Mouse (Mus musculus) small intestine, adult 2 months (tissue): ENCODE results near the gene Gm7970. TPM values are rescaled to one million over a fixed set of nuclear protein-coding genes. Genes with fewer than 3 reads are reported as not detected.
"Not testable (repeated sequence)": the region's sequence is repeated elsewhere in the genome, so short reads cannot be mapped to it uniquely, and the experiment has no call there.

Source experiments
- H3K27ac ChIP-seq: fragments of 200-500 bp; 2 replicates; pipeline ENCODE4 v1.5.1; 2012; ENCODE audit warnings: low read depth, low read length, control low read depth, inconsistent platforms; ENCODE audit not compliant: insufficient read depth
- H3K27me3 ChIP-seq: fragments of 200-500 bp; 2 replicates; pipeline ENCODE4 v1.6.1; 2012; ENCODE audit warnings: mild to moderate bottlenecking, moderate library complexity, low read length, inconsistent platforms; ENCODE audit not compliant: control insufficient read depth, insufficient read depth
- H3K36me3 ChIP-seq: fragments of 200-500 bp; 2 replicates; pipeline ENCODE4 v1.6.1; 2012; ENCODE audit warnings: mild to moderate bottlenecking, low read length, control low read depth, inconsistent platforms; ENCODE audit not compliant: control insufficient read depth, insufficient read depth
- H3K4me1 ChIP-seq: fragments of 200-500 bp; 2 replicates; pipeline ENCODE4 v1.6.1; 2012; ENCODE audit warnings: low read length, inconsistent platforms, mixed read lengths; ENCODE audit not compliant: control insufficient read depth, insufficient read depth, insufficient read length
- H3K4me3 ChIP-seq: fragments of 200-500 bp; 2 replicates; pipeline ENCODE4 v1.5.1; 2012; ENCODE audit warnings: low read depth, mild to moderate bottlenecking, control low read depth, inconsistent platforms, low read length, moderate library complexity
- WGBS: fragments of 180-500 bp; shearing (Covaris S2); methylation state at CpG from one replicate; pipeline ENCODE4 v1.1.7; 2018; 5-methylcytosine and 5-hydroxymethylcytosine counted together
- polyA plus RNA-seq: library from polyadenylated mRNA; depleted of rRNA; stranded (reverse); fragments of >200 nt; gene quantifications from 2 replicates; pipeline ENCODE4 v1.2.3, GENCODE M21; 2012; rRNA removed

The Gm7970 gene
- not detected in 2 replicates for polyA plus RNA-seq

- no CpG with 5 or more reads among the region's 2 CpGs for WGBS
- not testable (repeated sequence) for H3K36me3 ChIP-seq, H3K4me1 ChIP-seq, H3K27ac ChIP-seq, H3K27me3 ChIP-seq, H3K4me3 ChIP-seq
These were observed at the start of gene Gm7970 for GRCm38 (mm10) chr14:41555483-41555882. TSS of gene Gm7970 (minus strand) at chr14:41555583.

- not testable (repeated sequence) for H3K4me1 ChIP-seq, H3K27me3 ChIP-seq, H3K36me3 ChIP-seq, H3K4me3 ChIP-seq, H3K27ac ChIP-seq
- 94% methylated on average over 15 of the region's 15 CpGs for WGBS
These were observed 45.6 kb upstream of the Gm7970 start for GRCm38 (mm10) chr14:41600935-41601334.

GRCm38 (mm10) chr14:41586346-41586745 lies 31.0 kb upstream of the Gm7970 start:
- H3K4me3 ChIP-seq, H3K27ac ChIP-seq, H3K36me3 ChIP-seq, H3K4me1 ChIP-seq, H3K27me3 ChIP-seq: not testable (repeated sequence)
- 73% methylated on average over 1 of the region's 1 CpGs for WGBS

GRCm38 (mm10) chr14:41572911-41573310 lies 17.5 kb upstream of the Gm7970 start, which contains the start of gene 1700049E17Rik2:
TSS of gene 1700049E17Rik2 (plus strand) at chr14:41573211.
- WGBS, result no CpG with 5 or more reads among the region's 1 CpGs
- not testable (repeated sequence) for H3K36me3 ChIP-seq, H3K4me3 ChIP-seq, H3K27ac ChIP-seq, H3K27me3 ChIP-seq, H3K4me1 ChIP-seq

GRCm38 (mm10) chr14:41524695-41525094 lies 30.7 kb downstream of the Gm7970 start:
- H3K36me3 ChIP-seq, H3K4me3 ChIP-seq, H3K4me1 ChIP-seq, H3K27ac ChIP-seq, H3K27me3 ChIP-seq: not testable (repeated sequence)
- 67% methylated on average over 1 of the region's 1 CpGs for WGBS

GRCm38 (mm10) chr14:41520683-41521082 lies 34.7 kb downstream of the Gm7970 start:
- H3K4me3 ChIP-seq, H3K27me3 ChIP-seq, H3K27ac ChIP-seq, H3K36me3 ChIP-seq, H3K4me1 ChIP-seq: not testable (repeated sequence)
- 69% methylated on average over 5 of the region's 5 CpGs for WGBS

Other genes with a start within 250 kb of the Gm7970 start
- gene Gm5798, start 207.0 kb downstream of the Gm7970 start, polyA plus RNA-seq, result not detected in 2 replicates
- gene Gm7945, start 169.2 kb downstream of the Gm7970 start, polyA plus RNA-seq, result not detected in 2 replicates
- gene Gm6482, start 147.3 kb downstream of the Gm7970 start, polyA plus RNA-seq, result not detected in 2 replicates
- gene Gm7954, start 102.1 kb downstream of the Gm7970 start, polyA plus RNA-seq, result not detected in 2 replicates
- not detected in 2 replicates for gene Gm3486, start 66.1 kb downstream of the Gm7970 start, polyA plus RNA-seq
- not detected in 2 replicates for gene 1700049E17Rik2, start 17.6 kb upstream of the Gm7970 start, polyA plus RNA-seq
- gene Gm3072, start 69.0 kb upstream of the Gm7970 start, polyA plus RNA-seq, result not detected in 2 replicates
- not detected in 2 replicates for gene Gm3676, start 90.9 kb upstream of the Gm7970 start, polyA plus RNA-seq
- not detected in 2 replicates for gene Gm8068, start 146.3 kb upstream of the Gm7970 start, polyA plus RNA-seq
- gene Gm7929, start 195.0 kb upstream of the Gm7970 start, polyA plus RNA-seq, result not detected in 2 replicates
- not detected in 2 replicates for gene Gm47189, start 216.9 kb upstream of the Gm7970 start, polyA plus RNA-seq